Mouse (Mus musculus) forebrain, embryonic 13.5 days (tissue): ENCODE measurements around the gene Med15. TPM values are rescaled to one million over a fixed set of nuclear protein-coding genes. Genes with fewer than 3 reads are reported as not detected.
"Not testable (repeated sequence)": the region's sequence is repeated elsewhere in the genome, so short reads cannot be mapped to it uniquely, and the experiment has no call there.

Experiments used
- ATAC-seq: fragments of 200-750 bp; cut with Nextera tagmentation; 2 replicates; pipeline ENCODE4 v1.8.0; 2017
- H3K27ac ChIP-seq: fragments of 300-500 bp; sonication (generic); 2 replicates; pipeline ENCODE4 v1.5.1; 2015; ENCODE audit warnings: inconsistent platforms, mild to moderate bottlenecking, moderate library complexity
- H3K27me3 ChIP-seq: fragments of 300-500 bp; sonication (generic); 2 replicates; pipeline ENCODE4 v1.6.1; 2015; ENCODE audit warnings: mild to moderate bottlenecking, inconsistent platforms
- H3K36me3 ChIP-seq: fragments of 300-500 bp; sonication (generic); 2 replicates; pipeline ENCODE4 v1.6.1; 2015; ENCODE audit warnings: mild to moderate bottlenecking, inconsistent platforms; ENCODE audit not compliant: poor library complexity, severe bottlenecking
- H3K4me1 ChIP-seq: fragments of 300-500 bp; sonication (generic); 2 replicates; pipeline ENCODE4 v1.6.1; 2015; ENCODE audit warnings: inconsistent platforms
- H3K4me2 ChIP-seq: fragments of 300-500 bp; sonication (generic); 2 replicates; pipeline ENCODE4 v1.6.1; 2015; ENCODE audit warnings: inconsistent platforms, mild to moderate bottlenecking, moderate library complexity
- H3K4me3 ChIP-seq: fragments of 300-500 bp; sonication (generic); 2 replicates; pipeline ENCODE4 v1.5.1; 2015; ENCODE audit warnings: mild to moderate bottlenecking, inconsistent platforms
- H3K9ac ChIP-seq: fragments of 300-500 bp; sonication (generic); 2 replicates; pipeline ENCODE4 v1.6.1; 2015; ENCODE audit warnings: mild to moderate bottlenecking, inconsistent platforms
- H3K9me3 ChIP-seq: fragments of 300-500 bp; sonication (generic); replicated peaks from 2 replicates; pipeline ENCODE4 v1.6.1; 2016; ENCODE audit warnings: inconsistent platforms
- WGBS: fragments of 180-500 bp; shearing (Covaris S2); methylation state at CpG from one replicate; pipeline ENCODE4 v1.1.7; 2015; 5-methylcytosine and 5-hydroxymethylcytosine counted together
- polyA plus RNA-seq: library from polyadenylated mRNA; unstranded; fragments of >200 nt; fragmentation: Nextera tagmentation; extraction: Ambion mirVana; gene quantifications from 2 replicates; pipeline ENCODE4 v1.2.1, GENCODE M21; 2015

The Med15 gene
- polyA plus RNA-seq, 1 experiment from 2014 or later, result 42.0 TPM

- no peak overlapping the region for H3K4me3 ChIP-seq
- H3K4me2 ChIP-seq, result no peak overlapping the region
- 0 out of 2 replicates have a peak, but pooled peaks cover 5% of the 10 kb centered on the region for H3K27me3 ChIP-seq
- peaks cover 27% of the 10 kb centered on the region for H3K4me1 ChIP-seq
- ATAC-seq, result no peak
- H3K27ac ChIP-seq, result no peak overlapping the region
- no peaks in the 10 kb centered on the region for H3K36me3 ChIP-seq
- WGBS, result 90% methylated on average over 1 of the region's 1 CpGs
- H3K9ac ChIP-seq, result no peak overlapping the region
- no peaks in the 10 kb centered on the region for H3K9me3 ChIP-seq
Measured at GRCm38 (mm10) chr16:17757756-17758155, 25.1 kb upstream of the Med15 start.

- Histone ChIP-seq H3K36me3 (no peaks in the 10 kb centered on the region), H3K27me3 (peaks cover 5% of the 10 kb centered on the region; the same call in 1 of the 2 replicates), H3K4me2 (no peak overlapping the region), H3K4me3 (no peak overlapping the region), H3K9ac (no peak overlapping the region), H3K9me3 (no peaks in the 10 kb centered on the region), H3K27ac (no peak overlapping the region), H3K4me1 (peaks cover under 1% of the 10 kb centered on the region; the same call in 1 of the 2 replicates)
- 48% methylated on average over 1 of the region's 1 CpGs for WGBS
- ATAC-seq, result no peak
Measured at GRCm38 (mm10) chr16:17753686-17754085, 21.0 kb upstream of the Med15 start.

DNA sequence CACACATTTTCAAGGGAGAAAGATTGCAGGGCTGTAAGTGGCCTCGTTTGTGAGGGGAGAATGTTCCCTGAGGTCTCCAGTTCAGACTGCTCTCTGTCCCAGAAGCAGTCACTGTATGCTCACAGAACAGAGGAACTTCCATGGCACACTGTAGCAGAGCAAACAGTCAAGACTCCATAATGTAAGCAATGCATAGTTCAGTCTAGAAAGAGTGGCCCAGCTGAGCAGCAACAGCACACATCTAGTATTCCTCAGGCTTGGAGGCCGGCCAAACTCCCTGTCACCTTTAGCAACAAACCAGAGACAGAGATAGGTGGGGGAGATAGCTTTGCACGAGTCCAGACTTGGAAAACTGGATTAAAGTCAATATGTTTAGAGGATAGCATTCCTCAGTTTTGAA, 20.3 kb upstream of the Med15 start:
- no peak for ATAC-seq
- Histone ChIP-seq H3K4me1 (no peaks in the 10 kb centered on the region), H3K36me3 (no peaks in the 10 kb centered on the region), H3K9me3 (no peaks in the 10 kb centered on the region), H3K4me2 (no peak overlapping the region), H3K27me3 (peaks cover 3% of the 10 kb centered on the region; the same call in 1 of the 2 replicates), H3K9ac (no peak overlapping the region), H3K27ac (no peak overlapping the region), H3K4me3 (no peak overlapping the region)
- WGBS, result 36% methylated on average over 3 of the region's 3 CpGs

DNA sequence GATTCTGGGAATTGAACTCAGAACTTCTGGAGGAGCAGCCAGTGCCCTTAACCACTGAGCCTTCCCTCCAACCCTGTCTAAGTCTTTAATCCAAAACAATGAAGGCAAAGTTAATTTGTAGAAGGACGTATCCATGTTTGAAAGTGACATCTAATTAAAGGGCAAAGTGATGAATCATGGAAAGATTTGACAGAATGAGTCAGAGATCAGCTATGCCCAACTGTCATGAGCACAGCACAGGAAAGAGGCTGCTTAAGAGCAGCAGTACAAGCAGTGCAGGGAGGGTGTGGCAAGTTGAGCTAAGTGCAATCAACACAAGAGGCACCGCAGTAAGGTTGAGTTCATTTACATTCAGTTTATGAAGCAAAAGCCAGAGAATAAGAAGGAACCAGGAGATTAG, 12.4 kb upstream of the Med15 start:
- no peak for ATAC-seq
- Histone ChIP-seq H3K9me3 (no peaks in the 10 kb centered on the region; the same call in 1 of the 2 replicates), H3K4me2 (no peak overlapping the region), H3K4me1 (no peaks in the 10 kb centered on the region), H3K27me3 (peaks cover 4% of the 10 kb centered on the region; the same call in 1 of the 2 replicates), H3K36me3 (no peaks in the 10 kb centered on the region), H3K9ac (no peak overlapping the region), H3K4me3 (no peak overlapping the region), H3K27ac (no peak overlapping the region)
- WGBS, result 87% methylated on average over 2 of the region's 2 CpGs

- ATAC-seq, result no peak
- peaks cover 4% of the 10 kb centered on the region; the same call in 1 of the 2 replicates for H3K27me3 ChIP-seq
- WGBS, result 19% methylated on average over 1 of the region's 1 CpGs
Measured at GRCm38 (mm10) chr16:17744536-17744935, 11.8 kb upstream of the Med15 start.

GRCm38 (mm10) chr16:17743279-17743678, 10.6 kb upstream of the Med15 start:
- WGBS, result 37% methylated on average over 4 of the region's 4 CpGs
- no peak overlapping the region for H3K27ac ChIP-seq
- H3K4me3 ChIP-seq, result no peak overlapping the region
- no peaks in the 10 kb centered on the region; the same call in 1 of the 2 replicates for H3K9me3 ChIP-seq
- no peaks in the 10 kb centered on the region for H3K36me3 ChIP-seq
- H3K4me2 ChIP-seq, result no peak overlapping the region
- peaks cover 4% of the 10 kb centered on the region; the same call in 1 of the 2 replicates for H3K27me3 ChIP-seq
- ATAC-seq, result no peak
- H3K9ac ChIP-seq, result no peak overlapping the region
- no peaks in the 10 kb centered on the region for H3K4me1 ChIP-seq

More at GRCm38 (mm10) chr16:17744536-17744935, 11.8 kb upstream of the Med15 start:
- Histone ChIP-seq H3K27ac (no peak overlapping the region), H3K9ac (no peak overlapping the region), H3K9me3 (no peaks in the 10 kb centered on the region; the same call in 1 of the 2 replicates), H3K4me3 (no peak overlapping the region), H3K4me1 (no peaks in the 10 kb centered on the region), H3K4me2 (no peak overlapping the region), H3K36me3 (no peaks in the 10 kb centered on the region)

GRCm38 (mm10) chr16:17742810-17743209, 10.1 kb upstream of the Med15 start:
- 77% methylated on average over 1 of the region's 1 CpGs for WGBS
- Histone ChIP-seq H3K27ac (no peak overlapping the region), H3K4me1 (no peaks in the 10 kb centered on the region), H3K9ac (no peak overlapping the region), H3K36me3 (no peaks in the 10 kb centered on the region), H3K4me2 (no peak overlapping the region), H3K9me3 (no peaks in the 10 kb centered on the region; the same call in 1 of the 2 replicates), H3K27me3 (peaks cover 4% of the 10 kb centered on the region; the same call in 1 of the 2 replicates), H3K4me3 (no peak overlapping the region)
- no peak for ATAC-seq

DNA sequence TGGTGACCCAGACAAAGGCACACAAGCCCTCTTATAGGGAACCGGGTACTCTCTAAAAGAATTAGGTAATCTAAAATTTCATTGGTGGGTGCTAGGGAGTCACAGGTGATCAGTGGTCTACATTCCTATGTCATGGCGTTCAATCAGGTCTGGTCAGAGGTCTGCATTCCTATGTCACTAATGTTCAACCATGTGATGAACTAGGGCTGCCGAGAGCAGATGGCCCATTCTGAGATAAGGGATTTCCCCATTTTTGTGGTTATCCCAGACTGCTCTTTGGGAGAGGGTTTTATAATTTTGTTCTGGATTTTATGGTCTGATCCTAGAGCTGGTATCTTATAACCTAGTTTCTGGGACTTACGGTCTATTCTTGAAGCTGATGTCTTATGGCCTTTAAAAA, 7.4 kb upstream of the Med15 start:
- WGBS, result 93% methylated on average over 4 of the region's 4 CpGs
- no peak for ATAC-seq
- Histone ChIP-seq H3K27me3 (0 out of 2 replicates have a peak, but pooled peaks cover 12% of the 10 kb centered on the region), H3K9me3 (no peaks in the 10 kb centered on the region), H3K4me2 (no peak overlapping the region), H3K4me1 (no peaks in the 10 kb centered on the region), H3K36me3 (no peaks in the 10 kb centered on the region), H3K27ac (no peak overlapping the region), H3K4me3 (no peak overlapping the region), H3K9ac (no peak overlapping the region)

DNA sequence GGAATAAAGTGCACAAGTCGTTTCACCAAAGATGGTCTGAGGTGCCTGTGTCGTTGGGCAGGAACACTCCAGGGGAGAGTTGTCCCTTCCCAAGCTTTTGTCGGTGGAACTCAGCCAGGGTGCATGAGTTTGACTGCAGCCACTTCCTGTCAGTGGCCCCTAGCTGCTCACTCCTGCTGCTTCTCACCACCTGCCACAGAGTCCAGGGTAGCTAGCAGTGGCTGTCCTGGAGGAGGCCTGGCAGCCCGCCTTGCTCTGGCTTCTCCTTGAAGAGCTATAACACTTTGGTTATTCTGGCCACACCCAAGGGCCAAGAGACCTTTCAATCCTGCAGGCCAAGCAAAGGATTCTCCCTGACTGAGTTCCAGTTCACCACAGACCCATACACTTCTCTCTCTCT, 3.5 kb upstream of the Med15 start:
- peaks cover 17% of the 10 kb centered on the region for H3K27me3 ChIP-seq
- no peak for ATAC-seq
- H3K4me2 ChIP-seq, result no peak overlapping the region
- no peak overlapping the region for H3K4me3 ChIP-seq
- WGBS, result 68% methylated on average over 4 of the region's 4 CpGs
- no peak overlapping the region for H3K9ac ChIP-seq
- H3K4me1 ChIP-seq, result no peaks in the 10 kb centered on the region
- H3K27ac ChIP-seq, result no peak overlapping the region
- no peaks in the 10 kb centered on the region for H3K36me3 ChIP-seq
- no peaks in the 10 kb centered on the region for H3K9me3 ChIP-seq

- not testable (repeated sequence) for H3K4me2 ChIP-seq, H3K9me3 ChIP-seq, H3K27ac ChIP-seq, H3K4me1 ChIP-seq, ATAC-seq, H3K36me3 ChIP-seq, H3K4me3 ChIP-seq, H3K9ac ChIP-seq
- H3K27me3 ChIP-seq, result peaks cover 17% of the 10 kb centered on the region
- WGBS, result 87% methylated on average over 6 of the region's 6 CpGs
Measured at GRCm38 (mm10) chr16:17734872-17735271, 2.2 kb upstream of the Med15 start.

- Histone ChIP-seq H3K27ac (no peak overlapping the region), H3K9me3 (no peaks in the 10 kb centered on the region), H3K9ac (no peak overlapping the region), H3K4me2 (no peak overlapping the region), H3K27me3 (peaks cover 17% of the 10 kb centered on the region), H3K4me1 (no peaks in the 10 kb centered on the region), H3K4me3 (no peak overlapping the region), H3K36me3 (no peaks in the 10 kb centered on the region)
- ATAC-seq, result no peak
- WGBS, result 50% methylated on average over 2 of the region's 2 CpGs
Measured at GRCm38 (mm10) chr16:17733646-17734045, 955 bp upstream of the Med15 start.

GRCm38 (mm10) chr16:17732431-17732830, 260 bp downstream of the Med15 start:
- Histone ChIP-seq H3K36me3 (no peaks in the 10 kb centered on the region), H3K9ac (no peak overlapping the region), H3K4me3 (no peak overlapping the region), H3K27me3 (peaks cover 17% of the 10 kb centered on the region), H3K9me3 (no peaks in the 10 kb centered on the region), H3K27ac (no peak overlapping the region), H3K4me2 (no peak overlapping the region), H3K4me1 (0 out of 2 replicates have a peak, but pooled peaks cover 4% of the 10 kb centered on the region)
- ATAC-seq, result no peak
- WGBS, result 68% methylated on average over 6 of the region's 6 CpGs

DNA sequence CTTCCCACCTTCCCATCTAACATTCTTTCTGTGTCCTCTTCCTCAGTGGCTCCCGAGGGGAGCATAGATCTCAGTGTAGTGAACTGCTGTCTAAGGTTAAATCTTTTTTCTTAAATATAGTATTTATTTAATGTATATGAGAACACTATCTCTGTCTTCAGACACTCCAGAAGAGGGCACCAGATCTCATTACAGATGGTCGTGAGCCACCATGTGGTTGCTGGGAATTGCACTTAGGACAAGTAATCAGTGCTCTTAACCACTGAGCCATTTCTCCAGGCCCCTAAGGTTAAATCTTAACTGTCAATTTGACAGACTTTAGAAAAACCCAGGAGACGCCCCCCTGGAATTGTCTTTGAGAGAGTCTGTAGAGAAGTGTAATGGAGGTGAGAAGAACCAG, 670 bp downstream of the Med15 start:
- 47% methylated on average over 3 of the region's 3 CpGs for WGBS
- H3K27ac ChIP-seq, result no peak overlapping the region
- H3K9me3 ChIP-seq, result no peaks in the 10 kb centered on the region
- no peak overlapping the region for H3K9ac ChIP-seq
- no peak overlapping the region for H3K4me2 ChIP-seq
- no peak overlapping the region for H3K4me3 ChIP-seq
- peaks cover 7% of the 10 kb centered on the region; the same call in 1 of the 2 replicates for H3K4me1 ChIP-seq
- H3K27me3 ChIP-seq, result peaks cover 17% of the 10 kb centered on the region
- ATAC-seq, result no peak
- no peaks in the 10 kb centered on the region for H3K36me3 ChIP-seq
